Mouse (Mus musculus) C2C12 (cell line): ENCODE measurements around the gene A430005L14Rik.

Experiments used
- CEBPB ChIP-seq: IDR thresholded peaks from one replicate; pipeline ENCODE4 v1.6.1; 2011; ENCODE audit warnings: low read depth, mild to moderate bottlenecking, control low read depth, moderate library complexity
- CTCF ChIP-seq: IDR thresholded peaks from one replicate; pipeline ENCODE4 v1.5.1; 2011; ENCODE audit not compliant: control insufficient read depth, insufficient read depth, insufficient read length
- MAX ChIP-seq: IDR thresholded peaks from one replicate; pipeline ENCODE4 v1.6.1; 2011; ENCODE audit warnings: mild to moderate bottlenecking, control low read depth
- MYOD1 ChIP-seq: IDR thresholded peaks from one replicate; pipeline ENCODE4 v1.6.1; 2011; ENCODE audit warnings: low read depth; ENCODE audit not compliant: control insufficient read depth, insufficient read length
- MYOG ChIP-seq: IDR thresholded peaks from one replicate; pipeline ENCODE4 v1.6.1; 2011; ENCODE audit not compliant: control insufficient read depth, insufficient read length; ENCODE audit errors: extremely low read depth
- USF1 ChIP-seq: IDR thresholded peaks from one replicate; pipeline ENCODE4 v1.6.1; 2011; ENCODE audit warnings: low read depth, mild to moderate bottlenecking, control low read depth, moderate library complexity

DNA sequence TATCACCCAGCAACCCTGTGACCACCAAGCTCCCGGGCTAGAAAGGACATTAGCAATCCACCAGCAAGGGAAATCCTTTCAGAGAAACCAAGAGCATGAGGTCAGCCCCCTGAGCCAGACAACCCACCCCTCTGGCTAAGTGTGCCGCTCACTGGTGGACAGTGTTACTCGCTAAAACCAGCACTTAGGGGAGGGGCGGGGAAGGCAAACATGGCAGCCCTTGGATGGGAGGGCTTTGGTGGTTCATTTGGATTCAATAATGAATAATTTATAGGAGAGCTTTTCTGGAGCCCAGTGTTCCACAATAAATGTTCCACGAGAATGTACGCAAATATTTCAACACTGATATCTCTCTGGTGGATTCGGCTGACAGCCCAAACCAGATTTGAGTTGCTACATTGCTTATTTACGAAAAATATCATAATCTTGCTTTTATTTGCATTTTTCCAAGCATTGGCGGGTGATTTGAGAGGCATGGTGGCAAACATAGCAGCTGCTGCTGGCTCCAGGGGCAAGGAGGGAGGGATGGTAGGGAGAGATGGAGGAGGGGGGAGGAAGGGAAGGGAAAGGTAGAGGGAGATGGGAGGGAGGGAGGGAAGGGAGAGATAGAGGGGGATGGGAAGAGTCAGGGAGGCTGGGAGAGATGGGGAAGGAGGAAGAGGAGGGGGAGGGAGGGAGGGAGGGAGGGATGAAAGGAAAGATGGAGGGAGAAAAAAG, 36.4 kb upstream of the A430005L14Rik start:
- TF ChIP-seq CTCF (no peak), MYOG (no peak), USF1 (no peak), CEBPB (no peak), MAX (no peak), MYOD1 (no peak)
